Comparison of ENCODE assay signal across 14 mouse cellular contexts in genomic region chr1:36905216-36905615, GRCm38 (mm10). TPM values are rescaled to one million over a fixed set of nuclear protein-coding genes. Genes with fewer than 3 reads are reported as not detected.
A peak's percentile ranks its signal among the peaks of the same experiment; 100 is the strongest.
DNase-seq lines count a peak whose midpoint lies in the region; ATAC-seq and TF ChIP-seq lines count a peak whose summit lies in the region.
"Had no signal": no experiment of that assay in that cellular context is flagged by ENCODE, and none has a peak within 500 bp of the region (broad histone marks: within the 10 kb centered on the region; RNA-seq: fewer than 3 reads in every experiment).

No protein-coding gene starts in this region.

- no peak overlapping the region for H3K9ac ChIP-seq in heart, adult 2 months (ENCODE audit: low read depth, low read length)
- no peak overlapping the region for H3K9ac ChIP-seq in stomach, embryonic 15.5 days
- H3K9ac ChIP-seq: heart, embryonic 13.5 days; hindbrain, embryonic 12.5 days; intestine, embryonic 15.5 days had no signal

- no peaks in the 10 kb centered on the region for H3K27me3 ChIP-seq in heart, adult 2 months (ENCODE audit: control insufficient read depth, insufficient read depth, low read length)
- H3K27me3 ChIP-seq in stomach, embryonic 15.5 days (replicated peaks) = no peaks in the 10 kb centered on the region
- H3K27me3 ChIP-seq: heart, embryonic 13.5 days; hindbrain, embryonic 12.5 days; intestine, embryonic 15.5 days had no signal

- ATAC-seq in common myeloid progenitor, adult 5-6 weeks (replicated peaks; ENCODE audit: low read depth, poor library complexity, severe bottlenecking) = 0 out of 2 replicates have a peak, but pooled peaks have one; percentile 16
- ATAC-seq in stomach, embryonic 15.5 days (ENCODE audit: insufficient read depth, low FRiP score, low read depth) = no peak

- no peaks in the 10 kb centered on the region for H3K9me3 ChIP-seq in stomach, embryonic 15.5 days
- H3K9me3 ChIP-seq: forebrain, embryonic 10.5 days; heart, embryonic 13.5 days; hindbrain, embryonic 12.5 days; intestine, embryonic 15.5 days had no signal

- TF ChIP-seq EP300 in heart, adult 2 months (IDR thresholded peaks at IDR 0.05; ENCODE audit: insufficient read depth, low read depth, low read length) = no peak

- H3K27ac ChIP-seq in heart, adult 2 months = no peak overlapping the region
- peak overlapping the region; percentile 65; the same call in 1 of the 2 replicates for H3K27ac ChIP-seq in layer of hippocampus, adult 2 months
- peak overlapping the region; percentile 28; the same call in 1 of the 2 replicates for H3K27ac ChIP-seq in stomach, embryonic 15.5 days
- H3K27ac ChIP-seq: forebrain, embryonic 10.5 days; heart, embryonic 13.5 days; hindbrain, embryonic 12.5 days; intestine, embryonic 15.5 days had no signal

- intact Hi-C loops in heart, adult 2 months (cut with DNase I) = no loop called here

- no peak overlapping the region for H3K4me2 ChIP-seq in stomach, embryonic 15.5 days
- H3K4me2 ChIP-seq: heart, embryonic 13.5 days; hindbrain, embryonic 12.5 days; intestine, embryonic 15.5 days had no signal

- no peak for TF ChIP-seq POLR2A in heart, adult 2 months (IDR thresholded peaks at IDR 0.05; ENCODE audit: insufficient read depth, low read depth, low read length)

- H3K36me3 ChIP-seq in heart, adult 2 months (ENCODE audit: control insufficient read depth, insufficient read depth, low read length) = no peaks in the 10 kb centered on the region; the same call in 1 of the 2 replicates
- no peaks in the 10 kb centered on the region for H3K36me3 ChIP-seq in stomach, embryonic 15.5 days
- H3K36me3 ChIP-seq: heart, embryonic 13.5 days; hindbrain, embryonic 12.5 days; intestine, embryonic 15.5 days had no signal

- peaks cover 10% of the 10 kb centered on the region for H3K79me2 ChIP-seq in heart, adult 2 months (replicated peaks; ENCODE audit: control insufficient read depth, insufficient read depth, low read length)

- TF ChIP-seq CTCF in heart, adult 2 months (IDR thresholded peaks at IDR 0.05) = no peak
- TF ChIP-seq CTCF in layer of hippocampus, adult 2 months (conservative IDR thresholded peaks at IDR 0.05) = no peak

- peak; percentile 91 for DNase-seq in heart, adult 11 months
- no peak for DNase-seq in heart, adult 2 months
- no peak for DNase-seq in layer of hippocampus, adult 2 months (ENCODE audit: low spot score in 2 of 2)
- DNase-seq in layer of hippocampus, postnatal 14 days (ENCODE audit: low spot score in 2 of 2) = no peak
- no peak for DNase-seq in urinary bladder, postnatal 4 days (ENCODE audit: low spot score in 2 of 2)
- DNase-seq: gastrocnemius, postnatal 10 days; kidney, postnatal 14 days; spleen, adult 18-20 months had no signal

- 70% methylated on average over 3 of the region's 3 CpGs for WGBS in heart, adult 2 months
- WGBS in stomach, embryonic 15.5 days = 79% methylated on average over 3 of the region's 3 CpGs

- H3K4me1 ChIP-seq in heart, adult 2 months (ENCODE audit: control insufficient read depth, insufficient read depth, low read length) = peaks cover 10% of the 10 kb centered on the region
- peaks cover 17% of the 10 kb centered on the region; the same call in 1 of the 2 replicates for H3K4me1 ChIP-seq in stomach, embryonic 15.5 days

- H3K4me3 ChIP-seq in heart, adult 2 months = no peak overlapping the region
- no peak overlapping the region for H3K4me3 ChIP-seq in layer of hippocampus, adult 2 months
- no peak overlapping the region for H3K4me3 ChIP-seq in stomach, embryonic 15.5 days (replicated peaks)
- H3K4me3 ChIP-seq: forebrain, embryonic 10.5 days; heart, embryonic 13.5 days; hindbrain, embryonic 12.5 days; intestine, embryonic 15.5 days had no signal

RNA-seq across cellular contexts. Expression of gene Tmem131, which starts 38.2 kb away (rescaled TPM):
- total RNA-seq in heart, adult 2 months (2021) = 10 to 100 TPM; 28.1 to 30.0 TPM
- polyA plus RNA-seq in heart, adult 2 months (2012; rRNA removed) = 13.0 and 17.0 TPM in 2 replicates
- total RNA-seq in layer of hippocampus, adult 2 months (2021) = 10 to 100 TPM; 58.1 to 62.1 TPM
- 10 to 100 TPM; 57.2 to 59.7 TPM for total RNA-seq in layer of hippocampus, postnatal 14 days (2021)
- 18.6 and 28.1 TPM in 2 replicates for total RNA-seq in common myeloid progenitor, adult 5-6 weeks (2017)
- polyA plus RNA-seq in stomach, embryonic 15.5 days (2015; fragmentation: Nextera tagmentation; extraction: Ambion mirVana) = 13.7 and 16.8 TPM in 2 replicates
